Mouse (Mus musculus): ENCODE results near the gene Six1.

DNA sequence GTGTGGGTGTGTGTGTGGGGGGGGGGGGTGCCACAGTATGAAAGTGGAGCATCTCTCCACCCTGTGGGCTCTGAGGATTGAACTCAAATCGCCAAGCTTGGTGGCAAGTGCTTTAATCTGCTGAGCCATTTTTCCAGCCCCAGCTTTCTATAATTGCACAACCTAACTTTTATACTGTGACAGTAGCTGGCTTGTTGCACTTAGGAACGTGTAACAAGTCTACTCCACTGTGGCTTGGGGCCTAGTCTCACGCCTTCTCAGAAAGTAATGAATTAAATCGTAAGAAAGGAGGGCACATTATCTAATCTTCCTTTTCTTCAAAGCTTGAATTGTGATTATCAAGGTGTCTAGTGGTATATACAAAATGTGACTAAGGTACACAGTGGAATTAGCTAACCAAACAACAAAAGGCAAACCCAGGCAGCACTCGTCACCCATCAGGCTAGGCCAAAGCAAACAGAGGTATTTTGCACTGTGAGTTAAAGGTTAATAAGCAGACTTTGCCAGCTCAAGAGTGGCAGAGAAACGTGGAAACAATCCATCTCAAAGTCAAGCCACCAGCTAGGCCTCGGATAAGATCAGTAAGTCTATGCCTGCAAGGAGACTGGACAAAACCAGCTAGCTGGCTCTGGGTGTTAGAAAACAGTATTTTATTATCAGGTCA is 37.1 kb upstream of the Six1 start:
- TF ChIP-seq MYOG (IDR thresholded peaks at IDR 0.05; ENCODE audit: control insufficient read depth, extremely low read depth, insufficient read length): no peak
- TF ChIP-seq CTCF (IDR thresholded peaks at IDR 0.05; ENCODE audit: control insufficient read depth, insufficient read depth, insufficient read length): no peak
